Mouse (Mus musculus) megakaryocyte, embryonic 14.5 days (primary cell): ENCODE measurements at regions not wholly inside any gene's neighbourhood (a gene's known extent, or its start where the extent isn't known, plus 50 kb on each side); places are given as distances from the start of the nearest gene placed in this dataset.

ENCODE experiments used
- FLI1 ChIP-seq: IDR thresholded peaks from 2 replicates; pipeline ENCODE4 v1.6.1; 2012; ENCODE audit warnings: low read length, inconsistent platforms, mixed read lengths
- GATA1 ChIP-seq: IDR thresholded peaks from 3 replicates; pipeline ENCODE4 v1.6.1; 2012; ENCODE audit warnings: mixed read lengths, low read length, inconsistent platforms, borderline replicate concordance

DNA sequence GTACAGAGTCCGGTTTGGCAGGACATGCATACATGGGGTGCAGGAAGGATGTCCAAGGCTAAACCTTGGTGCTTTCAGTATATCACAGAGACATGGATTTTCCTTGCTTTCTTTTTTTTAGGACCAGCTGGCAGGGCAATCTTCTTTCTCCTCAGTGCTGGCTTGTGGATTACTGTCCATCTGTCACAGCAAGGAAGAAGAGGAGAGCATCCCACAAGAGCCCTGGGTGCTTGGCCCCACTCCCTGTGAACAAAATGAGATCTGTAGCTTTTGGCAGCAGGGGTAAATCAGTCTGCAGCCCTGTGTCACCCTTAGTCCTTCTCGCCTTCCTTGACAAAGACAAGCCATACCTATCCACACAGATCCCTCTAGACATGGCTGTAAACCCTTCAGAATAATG, 115.5 kb downstream of the Cd83 start:
- TF ChIP-seq FLI1 (no peak), GATA1 (no peak)
